Mouse (Mus musculus) embryo, embryonic 9.5 days (tissue): ENCODE results near the gene Col4a2.
"Not testable (repeated sequence)": the region's sequence is repeated elsewhere in the genome, so short reads cannot be mapped to it uniquely, and the experiment has no call there.

Experiments used
- DNase-seq: peaks from one replicate; pipeline ENCODE4 v3.0.0-alpha.2; 2017; ENCODE audit errors: extremely low spot score

Gene Col4a2

DNA sequence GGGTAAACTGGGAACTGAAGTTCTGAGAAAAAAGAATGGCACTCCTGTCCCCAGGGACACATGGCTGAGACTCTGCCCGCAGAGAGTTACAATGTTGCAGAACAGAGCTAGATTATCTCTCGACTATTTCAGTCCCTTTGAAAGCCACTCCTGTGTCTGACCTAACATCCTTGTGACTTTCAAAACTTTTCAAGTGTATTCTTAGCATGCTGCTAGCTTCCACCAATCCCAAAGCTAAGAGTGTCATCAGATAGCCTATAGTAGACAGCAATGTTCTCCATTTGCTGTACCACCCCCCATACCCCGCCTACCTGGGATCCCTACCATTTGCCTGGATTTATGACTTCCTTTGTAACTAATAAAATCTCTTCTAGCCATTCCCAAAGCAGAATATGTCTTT, 169.9 kb downstream of the Col4a2 start:
- no peak for DNase-seq

DNA sequence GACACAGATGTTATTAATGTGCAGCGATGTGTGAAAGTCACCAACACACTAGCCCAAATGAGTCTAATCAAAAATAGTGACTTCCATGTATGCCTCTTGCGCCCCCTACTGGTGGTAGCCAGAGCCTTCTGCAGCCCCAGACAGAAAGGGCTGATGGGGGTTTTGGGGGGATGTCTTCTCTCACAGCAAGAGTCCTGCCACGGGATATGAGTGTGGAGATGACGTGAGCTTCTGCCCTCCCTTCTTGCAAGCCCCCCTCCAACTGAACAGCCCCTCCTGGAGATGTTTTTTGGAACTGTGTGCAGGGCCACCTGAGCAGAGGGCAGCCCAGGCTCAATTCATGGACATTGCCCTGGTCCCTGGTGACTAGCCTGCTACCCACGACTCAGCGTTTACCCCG, 173.5 kb downstream of the Col4a2 start:
- peak; percentile 71 for DNase-seq

DNA sequence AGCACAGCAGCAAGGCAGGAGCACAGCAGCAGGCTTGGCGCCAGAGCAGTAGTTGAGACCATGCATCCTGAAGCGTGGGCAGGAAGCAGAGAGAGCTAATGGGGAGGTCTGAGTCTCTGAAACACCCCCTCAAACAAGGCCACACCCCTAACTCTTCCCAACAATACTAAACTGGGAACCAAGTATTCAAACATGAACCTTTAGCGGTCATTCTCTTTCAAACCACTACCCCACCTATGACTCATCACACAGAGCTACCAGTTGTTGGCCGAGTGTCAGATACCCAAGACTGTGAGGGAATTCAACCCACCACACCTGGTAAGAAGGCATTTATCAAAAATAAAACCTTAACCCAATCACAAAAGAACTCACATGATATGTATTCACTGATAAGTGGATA, 174.6 kb downstream of the Col4a2 start:
- no peak for DNase-seq

DNA sequence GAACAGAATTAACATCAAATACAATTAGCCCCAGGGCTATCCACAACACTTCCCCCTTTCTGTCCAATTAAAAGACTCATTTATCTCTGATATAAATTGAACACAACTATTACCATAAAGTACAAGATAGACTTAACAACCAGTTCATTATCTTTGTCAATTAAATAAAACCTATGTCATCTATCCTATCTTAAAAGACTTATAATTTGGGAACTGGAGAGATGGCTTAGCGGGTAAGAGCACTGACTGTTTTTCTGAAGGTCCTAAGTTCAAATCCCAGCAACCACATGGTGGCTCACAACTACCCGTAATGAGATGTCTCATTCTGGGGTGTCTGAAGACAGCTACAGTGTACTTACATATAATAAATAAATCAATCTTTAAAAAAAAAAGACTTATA, 179.7 kb downstream of the Col4a2 start:
- not testable (repeated sequence) for DNase-seq

DNA sequence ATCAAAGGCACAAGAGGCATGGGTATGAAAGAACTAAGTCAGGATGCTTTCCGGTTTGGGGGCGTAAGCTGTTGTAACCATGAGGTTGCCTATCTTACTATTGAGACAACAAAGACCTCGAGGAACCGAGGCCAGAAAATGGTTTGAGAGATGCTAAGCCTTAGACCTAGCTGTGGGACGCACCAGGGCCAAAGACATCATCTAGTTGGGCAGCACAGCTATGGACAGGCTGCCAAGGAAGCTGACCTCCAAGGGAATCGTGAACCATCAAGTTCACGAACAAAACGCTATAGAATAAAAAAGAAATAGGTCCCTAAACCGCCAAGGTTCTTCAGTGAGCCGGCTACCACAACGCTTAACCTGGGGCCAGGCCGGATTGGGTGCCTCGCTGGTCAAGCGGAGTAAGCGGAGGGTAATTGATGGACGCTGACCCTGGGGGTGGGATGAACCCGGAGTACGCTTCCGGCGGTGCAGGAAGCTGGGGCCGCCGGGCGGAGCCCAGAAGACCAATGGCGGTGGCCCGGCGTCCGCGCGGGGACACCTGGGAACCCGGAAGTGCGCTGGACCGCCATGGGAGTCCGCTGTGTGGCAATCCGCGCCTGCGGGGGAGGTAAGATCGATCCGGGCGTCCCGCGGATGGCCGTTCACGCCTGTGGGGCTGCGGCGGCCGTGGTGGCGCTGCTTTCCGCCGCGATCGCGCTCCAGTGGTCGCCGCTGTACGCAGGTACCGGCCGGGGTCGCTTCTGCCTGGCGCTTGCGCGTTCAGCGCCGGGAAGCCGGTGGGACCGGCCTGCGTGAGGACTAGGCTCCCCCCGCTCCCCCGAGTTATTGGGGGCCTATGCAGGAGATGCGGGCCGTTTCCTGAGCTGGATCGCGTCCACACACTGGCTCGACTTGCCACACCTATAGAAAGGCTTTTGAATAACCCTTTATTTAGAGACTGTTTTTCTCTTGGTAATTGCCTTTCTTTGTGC, 184.7 kb downstream of the Col4a2 start, which contains the start of gene Naxd:
Gene Naxd (plus strand): TSS at position 490 of the 974 bp plus-strand sequence.
- DNase-seq: peak; percentile 93

DNA sequence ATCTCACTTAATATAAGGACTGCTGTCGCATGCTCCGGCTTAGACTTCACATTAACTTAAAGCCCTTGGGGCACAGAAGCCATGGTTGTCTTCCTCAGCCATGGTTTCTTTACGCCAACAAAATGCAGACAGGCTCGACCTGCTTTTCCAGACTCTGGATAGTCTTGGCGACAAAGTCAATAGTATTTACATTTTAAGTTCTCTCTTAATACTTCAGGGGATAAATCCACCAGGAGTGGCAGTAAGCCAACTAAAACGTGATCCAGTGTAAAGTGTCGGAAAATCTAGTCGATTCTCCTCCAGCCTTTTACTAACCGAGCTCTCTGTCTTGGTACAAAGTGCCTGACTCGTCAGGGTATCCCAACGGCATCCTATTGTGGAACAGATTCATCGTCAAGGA, 185.7 kb downstream of the Col4a2 start:
- no peak for DNase-seq
